Mouse (Mus musculus): ENCODE results near the gene Cbx7. TPM values are rescaled to one million over a fixed set of nuclear protein-coding genes. Genes with fewer than 3 reads are reported as not detected.

The Cbx7 gene
- polyA plus RNA-seq, 1 experiment from 2014 or later = 1.5 TPM

- no peak overlapping the region for H3K9ac ChIP-seq
- H3K9me3 ChIP-seq = peaks cover 7% of the 10 kb centered on the region
- H3K4me1 ChIP-seq = peaks cover 10% of the 10 kb centered on the region
- no peak overlapping the region for H3K4me3 ChIP-seq
- no peaks in the 10 kb centered on the region for H3K27me3 ChIP-seq (replicated peaks)
- 48% methylated on average over 2 of the region's 2 CpGs for WGBS
- H3K4me2 ChIP-seq = no peak overlapping the region
- H3K27ac ChIP-seq (replicated peaks) = no peak overlapping the region
- no peak for ATAC-seq (ENCODE audit: extremely low read depth, insufficient number of reproducible peaks, low FRiP score, low TSS enrichment)
- H3K36me3 ChIP-seq = no peaks in the 10 kb centered on the region
Measured at GRCm38 (mm10) chr15:79873995-79874394, 96.9 kb downstream of the Cbx7 start.

DNA sequence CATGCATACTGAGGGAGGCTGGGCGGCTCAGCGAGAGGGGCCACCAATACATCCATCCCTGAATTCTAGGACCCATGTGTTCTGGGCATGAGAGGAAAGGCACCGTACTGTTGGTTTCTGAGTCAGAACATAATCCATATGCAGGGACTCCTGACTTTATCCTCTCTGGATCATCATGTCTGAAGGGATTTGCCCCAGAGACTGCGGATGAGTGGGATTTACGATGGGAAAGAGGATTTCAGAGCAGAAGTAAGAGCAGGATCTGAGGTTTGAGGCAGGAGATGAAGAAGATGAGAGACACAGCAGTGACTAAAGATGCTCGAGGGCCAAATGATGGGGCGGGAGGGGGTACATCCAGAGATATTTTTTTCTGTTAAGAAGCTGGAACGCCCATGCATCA, 97.4 kb downstream of the Cbx7 start:
- Histone ChIP-seq H3K27me3 (replicated peaks) (no peaks in the 10 kb centered on the region), H3K4me1 (peaks cover 5% of the 10 kb centered on the region), H3K27ac (replicated peaks) (no peak overlapping the region), H3K9me3 (peaks cover 7% of the 10 kb centered on the region), H3K9ac (no peak overlapping the region), H3K4me2 (no peak overlapping the region), H3K36me3 (no peaks in the 10 kb centered on the region), H3K4me3 (no peak overlapping the region)
- 83% methylated on average over 8 of the region's 8 CpGs for WGBS
- ATAC-seq (ENCODE audit: extremely low read depth, insufficient number of reproducible peaks, low FRiP score, low TSS enrichment) = no peak

DNA sequence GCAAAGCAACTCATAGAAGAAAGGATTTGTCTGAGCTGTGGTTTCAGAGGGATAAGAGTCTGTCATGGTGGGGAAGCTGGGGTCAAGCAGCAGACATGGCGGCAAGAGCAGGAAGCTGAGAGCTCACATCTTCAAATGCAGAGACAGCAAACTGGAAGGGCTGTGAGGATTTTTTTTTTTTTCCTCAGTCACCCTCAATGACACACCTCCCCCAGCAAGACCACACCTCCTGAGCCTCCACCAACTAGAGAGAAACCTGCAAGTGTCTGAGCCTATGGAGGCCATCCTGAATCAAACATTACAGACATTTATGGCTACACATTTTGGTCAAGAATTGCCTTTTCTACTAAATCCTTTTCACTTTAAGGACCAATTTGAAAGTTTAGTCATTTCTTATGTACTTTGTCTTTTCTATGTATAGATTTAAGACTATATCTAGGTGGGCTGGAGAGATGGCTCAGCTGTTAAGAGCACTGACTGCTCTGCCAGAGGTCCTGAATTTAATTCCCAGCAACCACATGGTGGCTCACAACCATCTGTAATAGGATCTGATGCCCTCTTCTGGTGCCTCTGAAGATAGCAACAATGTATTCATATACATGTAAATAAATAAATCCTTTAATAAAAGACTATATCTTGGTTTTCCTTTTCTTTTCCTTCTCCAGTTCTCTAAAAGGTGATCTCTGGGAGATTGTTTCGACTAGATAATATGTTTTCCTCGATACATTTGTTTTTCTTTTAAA, 103.5 kb downstream of the Cbx7 start:
- Histone ChIP-seq H3K4me3 (no peak overlapping the region), H3K4me2 (no peak overlapping the region), H3K9ac (no peak overlapping the region), H3K27me3 (replicated peaks) (no peaks in the 10 kb centered on the region), H3K36me3 (no peaks in the 10 kb centered on the region), H3K27ac (replicated peaks) (no peak overlapping the region), H3K9me3 (peaks cover 7% of the 10 kb centered on the region), H3K4me1 (no peaks in the 10 kb centered on the region)
- WGBS = 66% methylated on average over 3 of the region's 3 CpGs
- ATAC-seq (ENCODE audit: extremely low read depth, insufficient number of reproducible peaks, low FRiP score, low TSS enrichment) = no peak

Small RNA genes within 50 kb of the gene (microRNA-seq; reads per million reads assigned to microRNA genes)
- gene Mir7213 = 1.8 reads per million

Other genes with a start within 250 kb of the Cbx7 start
- 4.3 and 5.3 TPM in 2 replicates for gene Sun2, start 228.6 kb downstream of the Cbx7 start, polyA plus RNA-seq (2015; fragmentation: Nextera tagmentation; extraction: Ambion mirVana)
- gene Dnal4, start 193.3 kb downstream of the Cbx7 start, polyA plus RNA-seq (2015; fragmentation: Nextera tagmentation; extraction: Ambion mirVana) = 35.6 and 37.5 TPM in 2 replicates
- gene Nptxr, start 166.4 kb downstream of the Cbx7 start, polyA plus RNA-seq (2015; fragmentation: Nextera tagmentation; extraction: Ambion mirVana) = 1.6 and 1.7 TPM in 2 replicates
- gene Npcd, start 136.9 kb downstream of the Cbx7 start, polyA plus RNA-seq (2015; fragmentation: Nextera tagmentation; extraction: Ambion mirVana) = not detected in 2 replicates
- 48.6 and 49.5 TPM in 2 replicates for gene Cbx6, start 136.4 kb downstream of the Cbx7 start, polyA plus RNA-seq (2015; fragmentation: Nextera tagmentation; extraction: Ambion mirVana)
- gene Apobec3, start 79.5 kb downstream of the Cbx7 start, polyA plus RNA-seq (2015; fragmentation: Nextera tagmentation; extraction: Ambion mirVana) = 13.5 and 13.9 TPM in 2 replicates
- gene Pdgfb, start 43.9 kb upstream of the Cbx7 start, polyA plus RNA-seq (2015; fragmentation: Nextera tagmentation; extraction: Ambion mirVana) = 2.2 and 2.6 TPM in 2 replicates
- 27.3 and 30.7 TPM in 2 replicates for gene Syngr1, start 120.2 kb upstream of the Cbx7 start, polyA plus RNA-seq (2015; fragmentation: Nextera tagmentation; extraction: Ambion mirVana)
- 603 and 677 TPM in 2 replicates for gene Rpl3, start 120.7 kb upstream of the Cbx7 start, polyA plus RNA-seq (2015; fragmentation: Nextera tagmentation; extraction: Ambion mirVana)
- 29.4 and 31.1 TPM in 2 replicates for gene Tab1, start 162.0 kb upstream of the Cbx7 start, polyA plus RNA-seq (2015; fragmentation: Nextera tagmentation; extraction: Ambion mirVana)
- gene Mgat3, start 202.6 kb upstream of the Cbx7 start, polyA plus RNA-seq (2015; fragmentation: Nextera tagmentation; extraction: Ambion mirVana) = 1.2 and 1.3 TPM in 2 replicates